Mouse (Mus musculus): ENCODE data around the gene Gnat2. TPM values are rescaled to one million over a fixed set of nuclear protein-coding genes. Genes with fewer than 3 reads are reported as not detected.

The Gnat2 gene
- polyA plus RNA-seq (2017; shearing (Covaris generic)), result 1 to 10 TPM in 1 of 2 experiments, not detected in 1; 1.4 TPM

DNA sequence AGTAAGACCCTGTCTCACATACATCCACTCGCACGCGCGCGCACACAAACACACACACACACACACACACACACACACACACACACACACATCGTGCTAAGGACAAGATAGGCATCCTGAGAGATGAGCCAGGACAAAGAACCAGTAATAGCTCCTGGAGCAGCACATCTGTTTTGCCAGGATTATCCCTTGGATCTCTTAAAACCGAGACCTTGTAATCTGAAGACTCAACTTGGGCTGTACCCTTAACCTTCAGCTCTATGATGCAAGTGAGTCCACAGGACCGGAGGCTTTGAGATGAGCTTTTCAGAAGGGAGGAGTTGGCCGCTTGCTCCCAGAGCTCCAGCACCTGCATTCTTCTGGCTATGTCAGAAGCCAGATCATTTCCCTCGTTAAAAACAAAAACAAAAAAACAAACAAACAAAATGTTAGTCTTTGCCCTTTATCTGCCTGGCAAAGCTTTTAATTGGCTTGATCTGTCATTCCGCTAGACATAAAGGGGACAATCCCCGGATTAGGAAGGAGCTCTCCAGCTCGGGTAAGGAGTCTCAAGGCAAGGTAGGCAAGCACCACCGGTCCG, at the start of gene Gnat2:
Gnat2 (plus strand) TSS at position 254 of the 580 bp plus-strand sequence.

DNA sequence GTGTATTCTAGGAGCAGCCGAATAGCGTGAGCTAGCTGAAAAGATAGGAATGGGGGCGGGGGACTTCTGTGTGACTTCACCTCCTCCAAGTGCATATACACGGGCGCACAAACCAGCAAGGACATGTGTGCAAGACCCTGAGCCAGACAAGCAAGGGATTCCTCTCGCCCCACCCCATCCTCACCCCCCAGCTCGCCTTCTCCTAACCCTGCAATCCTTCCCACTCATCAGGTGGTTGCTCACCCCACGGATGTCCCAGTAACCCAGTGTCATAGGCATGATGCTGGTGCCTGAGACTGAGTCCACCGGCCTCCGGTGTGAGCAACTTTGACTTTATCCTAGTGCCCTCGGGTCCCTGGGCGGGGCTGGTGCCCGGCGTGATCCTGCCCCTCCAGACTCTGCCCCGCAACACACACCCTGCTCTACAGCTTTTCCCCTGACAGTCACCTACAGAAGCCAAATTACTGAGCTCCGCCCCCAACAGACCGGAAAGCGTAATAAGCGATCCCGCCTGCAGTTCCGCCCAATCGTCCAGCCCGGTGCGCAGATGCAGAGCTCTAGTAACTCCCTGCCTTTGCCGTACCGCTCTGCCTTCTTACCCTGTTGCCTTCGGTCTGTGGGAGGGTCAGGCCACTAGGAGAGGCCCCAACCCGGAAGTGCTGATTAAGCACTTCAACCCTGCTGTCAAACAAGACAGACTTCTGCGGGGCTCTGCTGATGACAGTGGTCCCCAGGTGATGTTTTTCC, 48.0 kb upstream of the Gnat2 start, which contains the start of gene Gstm4:
Gstm4 (minus strand) TSS at position 501 of the 747 bp plus-strand sequence.

DNA sequence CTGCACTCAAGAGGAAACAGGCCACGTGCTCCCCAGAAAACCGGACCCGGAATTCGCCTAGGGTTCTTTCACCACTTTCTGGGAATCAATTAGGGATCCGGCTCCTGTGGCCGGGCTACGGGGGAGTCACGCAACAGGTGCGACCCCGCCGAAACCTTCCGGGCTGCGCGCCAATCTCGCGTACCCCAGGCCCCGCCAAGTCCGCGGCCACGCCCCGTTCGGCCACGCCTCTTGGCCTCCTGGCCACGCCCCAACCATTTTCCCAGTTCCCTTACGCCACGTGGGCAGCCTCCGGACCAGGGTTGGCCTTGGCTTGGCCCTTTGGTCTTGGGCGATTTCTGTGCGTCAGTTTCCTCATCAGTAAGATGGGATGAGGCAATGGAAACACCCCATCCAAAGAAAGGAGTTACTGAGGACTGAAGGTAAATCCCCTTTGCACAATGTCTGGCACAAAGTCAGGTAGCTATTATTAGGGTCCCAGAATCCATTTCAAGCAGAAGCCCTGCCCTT, 6.1 kb upstream of the Gnat2 start, which contains the start of gene Ampd2:
Ampd2 (minus strand) TSS at position 182 of the 510 bp plus-strand sequence.

DNA sequence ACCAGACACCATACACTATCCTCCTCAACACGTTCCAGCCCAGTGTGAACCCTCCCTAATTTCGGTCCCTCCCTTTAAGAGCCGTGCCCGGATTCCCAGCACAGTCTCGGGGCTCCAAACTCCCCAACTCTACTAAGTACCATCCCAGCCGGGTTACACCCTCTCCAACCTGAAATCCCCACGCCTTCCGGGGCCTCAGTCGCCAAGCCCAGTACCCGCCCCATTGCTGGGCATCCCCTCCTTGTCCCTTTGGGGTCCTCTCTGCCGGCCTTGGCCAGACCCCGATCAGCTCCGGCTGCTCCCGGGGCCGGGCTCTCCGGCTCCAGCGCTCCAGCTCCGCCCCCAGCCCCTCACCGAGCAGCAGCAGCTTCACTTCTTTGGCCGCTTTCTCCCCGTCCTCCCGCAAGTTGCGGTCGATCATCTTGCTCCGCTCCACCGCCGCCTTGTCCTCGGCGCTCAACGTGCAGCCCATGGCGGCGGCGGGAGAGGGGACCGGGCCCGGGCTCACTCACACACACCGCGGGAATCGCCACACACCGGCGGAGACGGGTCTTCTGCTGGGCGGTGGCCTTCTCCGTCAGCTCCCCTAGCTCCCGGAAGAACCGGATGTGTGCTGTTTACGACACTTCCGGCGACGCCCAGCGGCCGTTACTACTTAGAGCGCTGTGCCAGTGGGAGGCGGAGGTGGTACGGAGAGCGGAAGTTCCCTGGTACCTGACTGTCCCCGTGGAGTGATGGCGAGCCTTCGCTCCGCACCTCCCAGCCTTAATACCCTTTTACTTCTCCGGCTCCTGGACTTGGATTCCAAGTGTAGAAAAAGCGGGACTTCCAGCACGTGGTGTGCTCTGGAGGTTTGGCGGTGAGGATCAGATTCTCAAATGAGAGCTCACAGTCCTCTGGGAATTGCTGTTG, 53.2 kb downstream of the Gnat2 start, which contains the start of gene Gnai3:
Gnai3 (minus strand) TSS at position 613 of the 912 bp plus-strand sequence.

Other genes starting within 250 kb of the Gnat2 start
- gene Eps8l3, start 215.6 kb upstream of the Gnat2 start, polyA plus RNA-seq (2017; shearing (Covaris generic)), result not detected
- gene Gstm5, start 197.0 kb upstream of the Gnat2 start, polyA plus RNA-seq (2017; shearing (Covaris generic)), result 1 to 10 TPM in 1 of 2 experiments, under 1 TPM in 1; 0.83 to 2.7 TPM
- gene Gstm7, start 161.0 kb upstream of the Gnat2 start, polyA plus RNA-seq (2017; shearing (Covaris generic)), result 1 to 10 TPM in 1 of 2 experiments, under 1 TPM in 1; 0.86 to 1.1 TPM
- gene Gstm6, start 149.0 kb upstream of the Gnat2 start, polyA plus RNA-seq (2017; shearing (Covaris generic)), result under 1 TPM in 1 of 2 experiments, not detected in 1; 0.92 TPM
- gene Gstm3, start 123.5 kb upstream of the Gnat2 start, polyA plus RNA-seq (2017; shearing (Covaris generic)), result not detected
- gene Gstm2, start 106.3 kb upstream of the Gnat2 start, polyA plus RNA-seq (2017; shearing (Covaris generic)), result 1 to 10 TPM in 1 of 2 experiments, not detected in 1; 1.0 TPM
- gene Gstm1, start 74.8 kb upstream of the Gnat2 start, polyA plus RNA-seq (2017; shearing (Covaris generic)), result 1 to 10 TPM; 2.0 to 2.9 TPM
- gene Gstm4, start 47.9 kb upstream of the Gnat2 start, polyA plus RNA-seq (2017; shearing (Covaris generic)), result 10 to 100 TPM; 10.3 to 11.1 TPM
- gene Ampd2, start 6.1 kb upstream of the Gnat2 start, polyA plus RNA-seq (2017; shearing (Covaris generic)), result 10 to 100 TPM; 43.5 to 46.0 TPM
- gene Gnai3, start 53.4 kb downstream of the Gnat2 start, polyA plus RNA-seq (2017; shearing (Covaris generic)), result 100 to 1,000 TPM; 164 to 198 TPM
- gene Gpr61, start 62.1 kb downstream of the Gnat2 start, polyA plus RNA-seq (2017; shearing (Covaris generic)), result under 1 TPM; 0.39 to 0.55 TPM
- 1 to 10 TPM; 1.0 to 1.3 TPM for gene Amigo1, start 93.5 kb downstream of the Gnat2 start, polyA plus RNA-seq (2017; shearing (Covaris generic))
- gene Cyb561d1, start 108.4 kb downstream of the Gnat2 start, polyA plus RNA-seq (2017; shearing (Covaris generic)), result 10 to 100 TPM; 18.3 to 26.0 TPM
- gene Atxn7l2, start 118.1 kb downstream of the Gnat2 start, polyA plus RNA-seq (2017; shearing (Covaris generic)), result 10 to 100 TPM in 1 of 2 experiments, 1 to 10 TPM in 1; 5.5 to 11.5 TPM
- gene Sypl2, start 133.9 kb downstream of the Gnat2 start, polyA plus RNA-seq (2017; shearing (Covaris generic)), result not detected
- gene Psma5, start 164.1 kb downstream of the Gnat2 start, polyA plus RNA-seq (2017; shearing (Covaris generic)), result 100 to 1,000 TPM; 119 to 124 TPM
- gene Sort1, start 191.3 kb downstream of the Gnat2 start, polyA plus RNA-seq (2017; shearing (Covaris generic)), result 1 to 10 TPM in 1 of 2 experiments, under 1 TPM in 1; 0.45 to 1.8 TPM